Mouse (Mus musculus) olfactory bulb, adult 2 months (tissue): ENCODE data around the gene Pfn4. TPM values are rescaled to one million over a fixed set of nuclear protein-coding genes. Genes with fewer than 3 reads are reported as not detected.
"Not testable (repeated sequence)": the region's sequence is repeated elsewhere in the genome, so short reads cannot be mapped to it uniquely, and the experiment has no call there.

Source experiments
- H3K27ac ChIP-seq: fragments of 200-500 bp; 2 replicates; pipeline ENCODE4 v1.5.1; 2012; ENCODE audit warnings: low read depth, low read length; ENCODE audit not compliant: insufficient read depth
- H3K4me1 ChIP-seq: fragments of 200-500 bp; 2 replicates; pipeline ENCODE4 v1.6.1; 2012; ENCODE audit warnings: low read length; ENCODE audit not compliant: control insufficient read depth, insufficient read depth
- H3K4me3 ChIP-seq: fragments of 200-500 bp; 2 replicates; pipeline ENCODE4 v1.5.1; 2012; ENCODE audit warnings: mild to moderate bottlenecking, low read depth, low read length, moderate library complexity; ENCODE audit not compliant: insufficient read depth
- CTCF ChIP-seq: fragments of 200-500 bp; IDR thresholded peaks from 2 replicates; pipeline ENCODE4 v1.5.1; 2012; ENCODE audit warnings: low read depth, mild to moderate bottlenecking, low read length, moderate library complexity; ENCODE audit not compliant: insufficient read depth
- POLR2A ChIP-seq: fragments of 200-500 bp; IDR thresholded peaks from 2 replicates; pipeline ENCODE4 v1.6.1; 2012; ENCODE audit warnings: mild to moderate bottlenecking, low read depth, low read length, moderate library complexity; ENCODE audit not compliant: insufficient read depth
- whole genome bisulfite sequencing: fragments of 180-500 bp; shearing (Covaris S2); methylation state at CpG from one replicate; pipeline ENCODE4 v1.1.7; 2018; 5-methylcytosine and 5-hydroxymethylcytosine counted together
- polyA plus RNA-seq: library from polyadenylated mRNA; stranded (reverse); fragments of >200 nt; gene quantifications from 2 replicates; pipeline ENCODE4 v1.2.4, GENCODE M21; 2012; ENCODE audit warnings: low replicate concordance; ENCODE audit not compliant: missing spikeins, insufficient read depth, insufficient read length

The Pfn4 gene
- polyA plus RNA-seq, 1 experiment = not detected

- TF ChIP-seq POLR2A (no peak), CTCF (no peak)
- Histone ChIP-seq H3K4me1 (no peaks in the 10 kb centered on the region), H3K4me3 (no peak overlapping the region), H3K27ac (no peak overlapping the region)
- WGBS = 92% methylated on average over 3 of the region's 3 CpGs
Observed at GRCm38 (mm10) chr12:4742183-4742582, 26.6 kb upstream of the Pfn4 start.

DNA sequence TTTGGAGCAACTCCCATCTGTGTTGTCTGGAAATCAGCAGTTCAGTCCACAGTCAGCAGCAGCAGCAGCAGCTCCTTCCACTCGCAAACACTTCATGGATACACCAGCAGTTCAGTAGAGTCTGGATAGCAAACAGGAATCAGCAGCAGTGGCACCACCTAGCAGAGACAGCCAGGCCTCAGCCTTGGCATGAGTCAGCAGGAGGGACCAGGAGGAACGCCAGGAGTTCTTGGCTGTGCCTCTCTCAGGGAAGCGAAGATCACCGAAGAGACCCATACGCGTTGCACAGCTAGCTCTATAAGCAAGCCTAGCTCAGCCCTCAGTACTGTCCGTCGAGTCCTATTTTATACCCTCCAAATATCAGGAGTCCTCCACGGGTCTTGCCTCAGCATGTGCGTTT lies 24.3 kb upstream of the Pfn4 start:
- WGBS = 81% methylated on average over 10 of the region's 10 CpGs
- Histone ChIP-seq H3K27ac (no peak overlapping the region), H3K4me3 (no peak overlapping the region), H3K4me1 (no peaks in the 10 kb centered on the region)
- TF ChIP-seq POLR2A (no peak), CTCF (no peak)

- H3K27ac ChIP-seq, H3K4me3 ChIP-seq, H3K4me1 ChIP-seq: not testable (repeated sequence)
- 94% methylated on average over 4 of the region's 4 CpGs for WGBS
Observed at GRCm38 (mm10) chr12:4754451-4754850, 14.4 kb upstream of the Pfn4 start.

GRCm38 (mm10) chr12:4757060-4757459 lies 11.8 kb upstream of the Pfn4 start:
- WGBS = 83% methylated on average over 1 of the region's 1 CpGs
- no peak overlapping the region for H3K27ac ChIP-seq
- TF ChIP-seq CTCF (no peak), POLR2A (no peak)
- no peaks in the 10 kb centered on the region for H3K4me1 ChIP-seq
- no peak overlapping the region for H3K4me3 ChIP-seq

GRCm38 (mm10) chr12:4769333-4769723 lies 506 bp downstream of the Pfn4 start:
- 15% methylated on average over 13 of the region's 13 CpGs for WGBS
- peak overlapping the region; percentile 61 for H3K27ac ChIP-seq
- peak overlapping the region; percentile 67 for H3K4me3 ChIP-seq
- no peaks in the 10 kb centered on the region for H3K4me1 ChIP-seq
- TF ChIP-seq CTCF (no peak), POLR2A (no peak)

DNA sequence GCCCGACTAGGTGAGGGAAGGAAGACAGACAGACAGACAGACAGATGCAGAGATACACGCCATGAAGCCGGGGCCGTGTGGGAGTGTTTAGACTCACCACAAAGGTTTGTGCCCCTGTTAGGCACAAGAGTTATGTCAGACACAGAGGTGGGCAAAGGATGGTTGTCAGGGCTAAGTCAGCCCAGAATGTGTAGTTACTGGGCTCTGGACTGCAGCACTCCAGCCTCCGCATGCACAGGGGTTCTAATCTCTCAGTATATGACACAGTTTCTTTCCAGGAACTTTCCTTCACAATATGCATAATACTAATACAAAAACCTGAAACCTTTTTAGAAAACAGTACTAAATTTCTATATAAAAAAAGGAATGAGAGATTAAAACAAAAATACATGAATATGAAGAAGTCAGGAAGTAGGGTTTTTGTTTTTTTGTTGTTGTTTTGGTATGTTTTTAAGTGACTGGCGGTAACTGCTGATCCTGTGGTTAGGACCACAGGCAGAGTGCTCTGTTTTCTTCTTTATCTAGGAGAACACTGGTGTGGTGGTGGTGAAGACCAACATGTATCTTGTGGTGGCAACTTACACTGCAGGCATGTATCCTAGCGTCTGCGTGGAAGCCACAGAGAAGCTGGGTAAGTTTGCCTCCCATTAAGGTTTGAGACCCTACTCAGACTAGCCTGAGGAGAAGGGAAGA lies 6.2 kb downstream of the Pfn4 start:
- no peak for TF ChIP-seq POLR2A
- TF ChIP-seq CTCF = no peak
- 92% methylated on average over 8 of the region's 8 CpGs for WGBS
- Histone ChIP-seq H3K4me1 (no peaks in the 10 kb centered on the region), H3K4me3 (no peak overlapping the region), H3K27ac (no peak overlapping the region)

DNA sequence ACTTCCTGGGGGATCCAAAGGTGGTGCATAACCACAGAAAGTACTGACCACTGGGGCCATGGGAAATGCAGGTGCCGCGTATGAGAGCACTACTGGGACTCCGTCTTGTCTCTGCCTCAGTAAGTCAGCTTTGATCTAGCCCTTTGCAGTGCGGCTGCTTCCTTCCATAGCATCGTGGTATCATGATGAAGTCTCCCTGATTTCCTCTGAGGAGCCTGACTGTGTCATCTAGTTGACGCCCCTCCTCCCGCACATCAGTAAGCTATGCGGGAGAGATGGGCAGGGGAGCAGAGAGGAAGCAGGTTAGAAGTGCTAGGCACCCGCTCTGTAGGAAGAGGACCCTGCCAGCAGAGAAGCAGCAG lies 6.7 kb downstream of the Pfn4 start:
- Histone ChIP-seq H3K4me3 (no peak overlapping the region), H3K4me1 (no peaks in the 10 kb centered on the region), H3K27ac (no peak overlapping the region)
- WGBS = 91% methylated on average over 9 of the region's 9 CpGs
- TF ChIP-seq POLR2A (no peak), CTCF (no peak)

- WGBS = 90% methylated on average over 6 of the region's 6 CpGs
- no peak overlapping the region for H3K4me3 ChIP-seq
- no peak overlapping the region for H3K27ac ChIP-seq
- no peaks in the 10 kb centered on the region for H3K4me1 ChIP-seq
- no peak for TF ChIP-seq CTCF
- TF ChIP-seq POLR2A = no peak
Observed at GRCm38 (mm10) chr12:4777734-4778133, 8.9 kb downstream of the Pfn4 start.

DNA sequence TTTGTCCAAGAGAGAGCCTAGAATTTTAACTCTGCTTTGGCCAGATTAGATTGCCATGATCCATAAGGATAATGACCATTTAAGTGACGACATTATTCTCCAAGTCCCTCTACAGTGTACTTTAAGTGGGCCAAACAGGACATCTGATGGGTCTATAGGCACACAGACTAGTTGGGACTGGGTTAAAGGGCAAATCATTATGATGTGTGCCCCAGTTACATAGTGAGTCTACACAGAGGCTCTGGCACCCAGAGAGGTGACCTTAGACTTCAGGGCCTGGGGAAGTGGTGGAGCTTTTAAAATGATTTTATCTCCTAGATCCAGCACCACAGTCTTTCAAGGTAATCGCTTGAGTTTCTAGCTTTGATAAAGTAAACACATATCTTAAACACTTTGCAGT lies 11.4 kb downstream of the Pfn4 start:
- H3K4me1 ChIP-seq = no peaks in the 10 kb centered on the region
- H3K27ac ChIP-seq = no peak overlapping the region
- no peak overlapping the region for H3K4me3 ChIP-seq
- WGBS = 79% methylated on average over 2 of the region's 2 CpGs
- TF ChIP-seq POLR2A (no peak), CTCF (no peak)

GRCm38 (mm10) chr12:4781270-4781669 lies 12.4 kb downstream of the Pfn4 start:
- H3K4me1 ChIP-seq = no peaks in the 10 kb centered on the region

GRCm38 (mm10) chr12:4781725-4782404 lies 13.0 kb downstream of the Pfn4 start:
- not testable (repeated sequence) for H3K4me1 ChIP-seq, H3K4me3 ChIP-seq, H3K27ac ChIP-seq
- 78% methylated on average over 9 of the region's 9 CpGs for WGBS

More at GRCm38 (mm10) chr12:4781270-4781669, 12.4 kb downstream of the Pfn4 start:
- Histone ChIP-seq H3K27ac (no peak overlapping the region), H3K4me3 (no peak overlapping the region)
- 86% methylated on average over 1 of the region's 1 CpGs for WGBS
- TF ChIP-seq CTCF (no peak), POLR2A (no peak)
